21 mouse cellular contexts compared by ENCODE assay signal in the genomic region with DNA sequence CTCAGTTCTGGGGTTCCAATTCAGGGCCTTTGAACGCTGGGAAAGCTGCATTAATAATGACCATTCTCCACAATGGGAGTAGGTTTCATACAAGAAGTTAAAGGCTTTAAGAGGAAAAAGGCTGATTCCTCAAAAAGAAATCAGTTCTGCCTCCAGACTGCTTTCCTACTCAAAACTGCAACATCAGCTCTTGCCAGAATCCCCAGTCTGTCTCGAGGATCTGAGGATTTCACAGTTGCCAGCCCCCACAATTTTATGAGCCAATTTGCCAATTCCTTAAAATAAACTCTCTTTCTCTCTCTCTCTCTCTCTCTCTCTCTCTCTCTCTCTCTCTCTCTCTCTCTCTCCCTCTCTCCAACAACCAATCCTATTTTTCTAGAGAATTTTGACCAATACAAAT. TPM values are rescaled to one million over a fixed set of nuclear protein-coding genes. Genes with fewer than 3 reads are reported as not detected.
"Had no signal": no experiment of that assay in that cellular context is flagged by ENCODE, and none has a peak within 500 bp of the region (broad histone marks: within the 10 kb centered on the region; RNA-seq: fewer than 3 reads in every experiment).

No protein-coding gene starts in this region.

- H3K9ac ChIP-seq: limb, embryonic 12.5 days; limb, embryonic 15.5 days; liver, embryonic 14.5 days; liver, postnatal 0 days; lung, embryonic 14.5 days; midbrain, embryonic 12.5 days; midbrain, embryonic 15.5 days; neural tube, embryonic 12.5 days; neural tube, embryonic 15.5 days; stomach, embryonic 15.5 days had no signal

- H3K9me3 ChIP-seq: limb, embryonic 12.5 days; limb, embryonic 15.5 days; midbrain, embryonic 12.5 days; midbrain, embryonic 15.5 days; neural tube, embryonic 12.5 days; neural tube, embryonic 15.5 days; stomach, embryonic 15.5 days had no signal

- DNase-seq: kidney, adult 2 months; kidney, postnatal 36 days; left cerebral cortex, postnatal 4 days; liver, postnatal 0 days; lung, embryonic 14.5 days; spleen, adult 18-20 months; thymus, adult 18-20 months; thymus, postnatal 36 days had no signal

- H3K4me1 ChIP-seq: limb, embryonic 12.5 days; limb, embryonic 15.5 days; midbrain, embryonic 12.5 days; midbrain, embryonic 15.5 days; neural tube, embryonic 12.5 days; neural tube, embryonic 15.5 days; stomach, embryonic 15.5 days had no signal

- H3K36me3 ChIP-seq: limb, embryonic 12.5 days; limb, embryonic 15.5 days; midbrain, embryonic 12.5 days; midbrain, embryonic 15.5 days; neural tube, embryonic 12.5 days; neural tube, embryonic 15.5 days; stomach, embryonic 15.5 days had no signal

- ATAC-seq: liver, postnatal 0 days; lung, postnatal 0 days; midbrain, embryonic 15.5 days had no signal

- H3K4me2 ChIP-seq: limb, embryonic 12.5 days; limb, embryonic 15.5 days; liver, embryonic 11.5 days; lung, embryonic 14.5 days; midbrain, embryonic 12.5 days; midbrain, embryonic 15.5 days; neural tube, embryonic 12.5 days; neural tube, embryonic 15.5 days; stomach, embryonic 15.5 days had no signal

- H3K27me3 ChIP-seq: neural tube, embryonic 12.5 days; stomach, embryonic 15.5 days had no signal

- H3K4me3 ChIP-seq: left cerebral cortex, adult 2 months; limb, embryonic 12.5 days; limb, embryonic 15.5 days; midbrain, embryonic 12.5 days; midbrain, embryonic 15.5 days; neural tube, embryonic 12.5 days; neural tube, embryonic 15.5 days; stomach, embryonic 15.5 days had no signal

- H3K27ac ChIP-seq: kidney, postnatal 0 days; left cerebral cortex, adult 2 months; limb, embryonic 12.5 days; limb, embryonic 15.5 days; liver, embryonic 14.5 days; macrophage; midbrain, embryonic 12.5 days; midbrain, embryonic 15.5 days; neural tube, embryonic 12.5 days; neural tube, embryonic 15.5 days; stomach, embryonic 15.5 days had no signal

RNA-seq across cellular contexts. Expression of gene Nhs, which starts 51.3 kb away (rescaled TPM):
- polyA plus RNA-seq: macrophage had no signal
